Mouse (Mus musculus) small intestine, adult 2 months (tissue): ENCODE results near the gene Lgalsl.

Experiments used
- CTCF ChIP-seq: fragments of 200-500 bp; IDR thresholded peaks from 2 replicates; pipeline ENCODE4 v1.5.1; 2012; ENCODE audit warnings: low read depth, mild to moderate bottlenecking, control low read depth, inconsistent platforms, low read length, moderate library complexity, mixed read lengths; ENCODE audit not compliant: insufficient replicate concordance, insufficient read length; ENCODE audit errors: extremely low read depth
- POLR2A ChIP-seq: fragments of 200-500 bp; IDR thresholded peaks from 2 replicates; pipeline ENCODE4 v1.6.1; 2012; ENCODE audit warnings: low read depth, mild to moderate bottlenecking, control low read depth, inconsistent platforms, low read length, moderate library complexity

- TF ChIP-seq POLR2A: no peak
- TF ChIP-seq CTCF: no peak
These were observed 33.8 kb upstream of the Lgalsl start for GRCm38 (mm10) chr11:20864647-20865046.
